Mouse (Mus musculus) heart, embryonic 13.5 days (tissue): ENCODE results near the gene Golga7b. TPM values are rescaled to one million over a fixed set of nuclear protein-coding genes. Genes with fewer than 3 reads are reported as not detected.

ENCODE experiments used
- ATAC-seq: fragments of 200-750 bp; cut with Nextera tagmentation; 2 replicates; pipeline ENCODE4 v1.8.0; 2017; ENCODE audit warnings: moderate TSS enrichment; ENCODE audit not compliant: insufficient number of reproducible peaks, low FRiP score, low TSS enrichment; ENCODE audit errors: extremely low read depth
- H3K27ac ChIP-seq: fragments of 300-500 bp; sonication (generic); replicated peaks from 2 replicates; pipeline ENCODE4 v1.5.1; 2015; ENCODE audit warnings: moderate library complexity, mild to moderate bottlenecking, inconsistent platforms
- H3K27me3 ChIP-seq: fragments of 300-500 bp; sonication (generic); replicated peaks from 2 replicates; pipeline ENCODE4 v1.6.1; 2015; ENCODE audit warnings: mild to moderate bottlenecking, inconsistent platforms
- H3K36me3 ChIP-seq: fragments of 300-500 bp; sonication (generic); 2 replicates; pipeline ENCODE4 v1.6.1; 2015; ENCODE audit warnings: mild to moderate bottlenecking, inconsistent platforms
- H3K4me1 ChIP-seq: fragments of 300-500 bp; sonication (generic); 2 replicates; pipeline ENCODE4 v1.6.1; 2015; ENCODE audit warnings: inconsistent platforms
- H3K4me2 ChIP-seq: fragments of 300-500 bp; sonication (generic); 2 replicates; pipeline ENCODE4 v1.6.1; 2015; ENCODE audit warnings: inconsistent platforms, mild to moderate bottlenecking, moderate library complexity
- H3K4me3 ChIP-seq: fragments of 300-500 bp; sonication (generic); 2 replicates; pipeline ENCODE4 v1.5.1; 2015; ENCODE audit warnings: moderate library complexity, mild to moderate bottlenecking, inconsistent platforms
- H3K9ac ChIP-seq: fragments of 300-500 bp; sonication (generic); 2 replicates; pipeline ENCODE4 v1.6.1; 2015; ENCODE audit warnings: inconsistent platforms, mild to moderate bottlenecking, moderate library complexity
- H3K9me3 ChIP-seq: fragments of 300-500 bp; sonication (generic); 2 replicates; pipeline ENCODE4 v1.6.1; 2016; ENCODE audit warnings: inconsistent platforms
- WGBS: fragments of 180-500 bp; shearing (Covaris S2); methylation state at CpG from one replicate; pipeline ENCODE4 v1.1.7; 2015; ENCODE audit warnings: mixed read lengths; 5-methylcytosine and 5-hydroxymethylcytosine counted together
- polyA plus RNA-seq: library from polyadenylated mRNA; unstranded; fragments of >200 nt; fragmentation: Nextera tagmentation; extraction: Ambion mirVana; gene quantifications from 2 replicates; pipeline ENCODE4 v1.2.1, GENCODE M21; 2015

Gene Golga7b
- polyA plus RNA-seq, 1 experiment from 2014 or later: 0.25 TPM

GRCm38 (mm10) chr19:42272003-42272963, 24.9 kb downstream of the Golga7b start:
- H3K4me3 ChIP-seq: no peak overlapping the region
- H3K36me3 ChIP-seq: no peaks in the 10 kb centered on the region
- H3K4me1 ChIP-seq: peaks cover 5% of the 10 kb centered on the region; the same call in 1 of the 2 replicates
- 36% methylated on average over 14 of the region's 14 CpGs for WGBS
- no peak overlapping the region for H3K27ac ChIP-seq
- H3K4me2 ChIP-seq: no peak overlapping the region
- peaks cover 57% of the 10 kb centered on the region for H3K27me3 ChIP-seq
- no peaks in the 10 kb centered on the region for H3K9me3 ChIP-seq
- no peak overlapping the region for H3K9ac ChIP-seq
- no peak for ATAC-seq

DNA sequence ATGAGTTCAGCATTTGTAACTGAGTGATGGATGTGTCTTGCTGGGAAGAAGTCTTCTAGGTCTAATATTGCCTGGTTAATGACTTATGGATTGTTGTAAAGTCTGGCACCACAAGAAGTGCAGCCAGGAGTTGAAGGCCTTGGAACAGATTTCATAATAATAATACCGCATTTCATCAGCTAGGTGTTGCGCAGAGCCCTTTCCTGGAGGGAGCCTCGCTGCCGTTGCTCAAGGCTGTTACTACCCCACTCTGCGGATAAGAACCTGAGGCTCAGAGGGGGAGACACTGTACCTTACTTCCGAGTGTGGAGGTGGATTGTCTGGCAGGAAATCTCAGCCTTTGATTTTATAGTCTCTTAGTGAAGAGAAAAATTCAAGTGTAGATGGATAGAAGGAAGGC, 29.9 kb downstream of the Golga7b start:
- Histone ChIP-seq H3K4me2 (no peak overlapping the region), H3K9me3 (no peaks in the 10 kb centered on the region), H3K4me3 (no peak overlapping the region), H3K9ac (no peak overlapping the region), H3K27me3 (peaks cover 30% of the 10 kb centered on the region), H3K27ac (no peak overlapping the region), H3K36me3 (no peaks in the 10 kb centered on the region), H3K4me1 (peaks cover 4% of the 10 kb centered on the region; the same call in 1 of the 2 replicates)
- ATAC-seq: no peak
- 73% methylated on average over 6 of the region's 6 CpGs for WGBS

- WGBS: 71% methylated on average over 5 of the region's 5 CpGs
Measured at GRCm38 (mm10) chr19:42278461-42278860, 31.1 kb downstream of the Golga7b start.

DNA sequence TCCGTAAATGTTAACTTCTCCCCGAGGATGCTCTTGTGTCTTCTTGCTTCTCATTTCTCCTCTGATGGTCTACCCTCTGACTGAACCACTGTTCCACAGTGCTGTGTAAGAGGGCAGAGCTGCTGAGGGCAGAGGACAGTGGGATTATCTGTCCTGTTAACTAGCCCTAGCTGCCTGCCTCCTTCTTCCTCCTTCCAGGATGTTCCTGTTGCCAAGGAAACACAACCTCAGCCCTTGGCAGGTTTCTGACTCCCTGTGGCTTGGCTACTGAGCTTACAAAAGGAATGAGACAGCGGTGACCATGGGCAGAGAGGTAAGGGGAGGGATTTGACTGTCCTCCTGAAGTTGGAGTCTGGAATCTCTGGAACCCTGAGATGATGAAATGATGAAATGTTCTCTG, 32.2 kb downstream of the Golga7b start:
- Histone ChIP-seq H3K9me3 (no peaks in the 10 kb centered on the region), H3K4me1 (peaks cover 4% of the 10 kb centered on the region; the same call in 1 of the 2 replicates), H3K27me3 (peaks cover 26% of the 10 kb centered on the region), H3K4me3 (no peak overlapping the region), H3K4me2 (no peak overlapping the region), H3K27ac (no peak overlapping the region), H3K36me3 (no peaks in the 10 kb centered on the region), H3K9ac (no peak overlapping the region)
- no peak for ATAC-seq
- WGBS: 58% methylated on average over 3 of the region's 3 CpGs

More at GRCm38 (mm10) chr19:42278461-42278860, 31.1 kb downstream of the Golga7b start:
- Histone ChIP-seq H3K4me1 (peaks cover 4% of the 10 kb centered on the region; the same call in 1 of the 2 replicates), H3K9me3 (no peaks in the 10 kb centered on the region), H3K27me3 (peaks cover 27% of the 10 kb centered on the region), H3K4me3 (no peak overlapping the region), H3K9ac (no peak overlapping the region), H3K36me3 (no peaks in the 10 kb centered on the region), H3K27ac (no peak overlapping the region), H3K4me2 (no peak overlapping the region)
- no peak for ATAC-seq

DNA sequence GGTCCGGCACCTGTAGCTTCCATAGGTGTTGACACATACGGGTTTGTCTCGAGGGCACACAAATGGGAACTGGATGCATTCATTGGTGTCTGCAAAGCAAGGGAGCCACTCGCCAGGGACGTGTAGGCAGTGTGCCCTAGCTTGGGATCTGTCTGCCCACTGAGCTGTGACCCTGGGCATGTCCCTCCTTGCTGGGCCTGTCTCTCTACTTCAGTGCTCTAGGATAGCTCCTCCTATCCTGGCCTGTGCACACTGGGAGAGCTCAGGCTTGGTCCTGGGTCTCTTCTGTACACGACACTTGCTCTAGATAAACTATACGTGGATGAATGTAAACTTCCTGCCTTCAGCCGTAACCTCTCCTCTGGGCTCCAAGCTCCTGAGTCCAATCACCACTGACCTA, 36.8 kb downstream of the Golga7b start:
- peaks cover 10% of the 10 kb centered on the region; the same call in 1 of the 2 replicates for H3K4me1 ChIP-seq
- WGBS: 60% methylated on average over 8 of the region's 8 CpGs
- H3K27me3 ChIP-seq: peaks cover 24% of the 10 kb centered on the region
- H3K9me3 ChIP-seq: no peaks in the 10 kb centered on the region
- no peak overlapping the region for H3K4me2 ChIP-seq
- H3K4me3 ChIP-seq: no peak overlapping the region
- no peaks in the 10 kb centered on the region for H3K36me3 ChIP-seq
- no peak for ATAC-seq
- no peak overlapping the region for H3K9ac ChIP-seq
- no peak overlapping the region for H3K27ac ChIP-seq

- no peak overlapping the region for H3K27ac ChIP-seq
- no peaks in the 10 kb centered on the region for H3K9me3 ChIP-seq
- H3K27me3 ChIP-seq: peaks cover 33% of the 10 kb centered on the region
- no peak for ATAC-seq
- H3K36me3 ChIP-seq: no peaks in the 10 kb centered on the region
- H3K4me3 ChIP-seq: no peak overlapping the region
- peaks cover 6% of the 10 kb centered on the region; the same call in 1 of the 2 replicates for H3K4me1 ChIP-seq
- 38% methylated on average over 4 of the region's 4 CpGs for WGBS
- H3K9ac ChIP-seq: no peak overlapping the region
- H3K4me2 ChIP-seq: no peak overlapping the region
Measured at GRCm38 (mm10) chr19:42288361-42288760, 41.0 kb downstream of the Golga7b start.

- Histone ChIP-seq H3K4me3 (no peak overlapping the region), H3K4me2 (no peak overlapping the region), H3K36me3 (no peaks in the 10 kb centered on the region), H3K27ac (no peak overlapping the region), H3K4me1 (peaks cover 6% of the 10 kb centered on the region; the same call in 1 of the 2 replicates), H3K9ac (no peak overlapping the region), H3K27me3 (peaks cover 29% of the 10 kb centered on the region), H3K9me3 (no peaks in the 10 kb centered on the region)
- WGBS: 28% methylated on average over 7 of the region's 7 CpGs
- no peak for ATAC-seq
Measured at GRCm38 (mm10) chr19:42290954-42291661, 43.7 kb downstream of the Golga7b start.

- WGBS: 58% methylated on average over 8 of the region's 8 CpGs
- ATAC-seq: no peak
- Histone ChIP-seq H3K27me3 (peaks cover 33% of the 10 kb centered on the region), H3K4me1 (peaks cover 6% of the 10 kb centered on the region; the same call in 1 of the 2 replicates), H3K9ac (no peak overlapping the region), H3K36me3 (no peaks in the 10 kb centered on the region), H3K9me3 (no peaks in the 10 kb centered on the region), H3K4me3 (no peak overlapping the region), H3K27ac (no peak overlapping the region), H3K4me2 (no peak overlapping the region)
Measured at GRCm38 (mm10) chr19:42292106-42292505, 44.7 kb downstream of the Golga7b start.

GRCm38 (mm10) chr19:42293216-42293615, 45.8 kb downstream of the Golga7b start:
- 60% methylated on average over 6 of the region's 6 CpGs for WGBS
- Histone ChIP-seq H3K4me2 (no peak overlapping the region), H3K27ac (no peak overlapping the region), H3K9ac (no peak overlapping the region), H3K27me3 (peaks cover 33% of the 10 kb centered on the region), H3K36me3 (no peaks in the 10 kb centered on the region), H3K9me3 (no peaks in the 10 kb centered on the region), H3K4me3 (no peak overlapping the region), H3K4me1 (peaks cover 2% of the 10 kb centered on the region; the same call in 1 of the 2 replicates)
- ATAC-seq: no peak

GRCm38 (mm10) chr19:42303210-42303813, 55.9 kb downstream of the Golga7b start:
- Histone ChIP-seq H3K36me3 (no peaks in the 10 kb centered on the region), H3K4me2 (no peak overlapping the region), H3K4me1 (peaks cover 11% of the 10 kb centered on the region), H3K9me3 (no peaks in the 10 kb centered on the region), H3K27me3 (peaks cover 69% of the 10 kb centered on the region), H3K4me3 (no peak overlapping the region), H3K27ac (no peak overlapping the region), H3K9ac (no peak overlapping the region)
- no peak for ATAC-seq
- WGBS: 41% methylated on average over 12 of the region's 12 CpGs

DNA sequence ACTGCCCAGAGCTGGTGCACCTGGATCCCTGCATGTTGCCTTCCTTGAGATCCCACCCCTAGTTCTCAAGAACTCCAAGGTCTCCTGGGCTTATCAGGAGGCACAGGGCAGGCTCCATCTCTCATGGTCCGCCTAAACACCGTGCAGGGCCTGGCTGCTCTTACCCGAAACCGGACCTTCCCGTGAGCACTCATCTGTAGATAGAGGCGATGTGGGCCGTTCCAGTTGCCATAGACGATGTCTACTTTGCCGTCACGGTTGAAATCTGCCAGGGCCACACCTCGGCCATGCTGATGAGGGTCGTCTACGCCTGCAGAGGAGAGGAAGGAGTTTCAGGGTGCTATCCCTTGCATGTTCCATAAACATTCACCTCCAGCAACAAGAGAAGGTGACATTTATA, 57.1 kb downstream of the Golga7b start:
- WGBS: 75% methylated on average over 13 of the region's 13 CpGs

More for the DNA sequence above, 57.1 kb downstream of the Golga7b start:
- Histone ChIP-seq H3K27me3 (peaks cover 61% of the 10 kb centered on the region), H3K36me3 (no peaks in the 10 kb centered on the region), H3K9ac (no peak overlapping the region), H3K4me2 (no peak overlapping the region), H3K27ac (no peak overlapping the region), H3K4me3 (no peak overlapping the region), H3K9me3 (no peaks in the 10 kb centered on the region), H3K4me1 (peaks cover 11% of the 10 kb centered on the region)
- no peak for ATAC-seq
